Mouse (Mus musculus) left cerebral cortex, postnatal 25 days (tissue): Measurements from ENCODE around the gene Eya3. TPM values are rescaled to one million over a fixed set of nuclear protein-coding genes. Genes with fewer than 3 reads are reported as not detected.
A peak's percentile ranks its signal among the peaks of the same experiment; 100 is the strongest.

ENCODE experiments used
- DNase-seq, 2 experiments: peaks; one replicate each; pipeline ENCODE4 v3.0.0; 2022; ENCODE audit warnings: low spot score in 2 of 2, mixed read lengths in 1 of 2
- intact Hi-C: fragments of 180-260 bp; cut with DNase I; formaldehyde crosslinking; loops from one replicate; pipeline ENCODE4 v1.15.1; 2025
- total RNA-seq, 2 experiments: library from RNA; stranded (reverse); gene quantifications; 2 replicates each; pipeline ENCODE4 v1.2.3; 2021

Eya3 gene
- total RNA-seq, 2 experiments from 2014 or later, result 29.1 to 34.6 TPM

GRCm38 (mm10) chr4:132767914-132768876 lies 129.4 kb downstream of the Eya3 start, which contains the start of gene Rpa2:
Rpa2 (plus strand) TSS chr4:132768332.
- DNase-seq, result peak; percentile 99 to 100
- intact Hi-C loops, result loop anchor here (5.0 kb wide), 1 partner anchor 74 kb away; the partner anchor contains the start of gene Ppp1r8

DNA sequence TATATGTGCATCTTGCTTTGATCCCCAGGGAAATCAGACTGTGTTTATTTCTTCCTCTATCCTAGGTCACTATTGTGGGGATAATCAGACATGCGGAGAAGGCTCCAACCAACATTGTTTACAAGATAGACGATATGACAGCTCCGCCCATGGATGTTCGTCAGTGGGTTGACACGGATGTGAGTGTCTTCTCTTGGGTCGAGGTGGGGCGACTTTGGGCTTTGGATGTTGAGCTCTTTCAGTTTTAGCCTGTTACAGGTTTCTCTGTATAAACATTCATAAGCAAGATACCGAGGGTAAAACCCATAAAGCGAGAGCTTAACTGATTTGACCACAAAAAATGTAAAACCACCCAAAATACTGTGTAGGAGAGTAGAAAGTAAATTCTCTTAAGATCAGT lies 133.0 kb downstream of the Eya3 start:
- DNase-seq, result no peak
- intact Hi-C loops, result no loop called here

Other genes starting within 250 kb of the Eya3 start
- 10 to 100 TPM in 1 of 2 experiments, 1 to 10 TPM in 1; 8.3 to 11.3 TPM for gene Phactr4, start 216.5 kb upstream of the Eya3 start, total RNA-seq
- 10 to 100 TPM in 1 of 2 experiments, 1 to 10 TPM in 1; 8.5 to 10.8 TPM for gene Med18, start 175.1 kb upstream of the Eya3 start, total RNA-seq
- gene Sesn2, start 128.5 kb upstream of the Eya3 start, total RNA-seq, result 10 to 100 TPM in 1 of 2 experiments, 1 to 10 TPM in 1; 9.5 to 10.2 TPM
- 100 to 1,000 TPM; 490 to 544 TPM for gene Atpif1, start 105.3 kb upstream of the Eya3 start, total RNA-seq
- 10 to 100 TPM; 83.9 to 93.1 TPM for gene Dnajc8, start 103.4 kb upstream of the Eya3 start, total RNA-seq
- 1 to 10 TPM; 1.6 to 1.7 TPM for gene Ptafr, start 74.9 kb upstream of the Eya3 start, total RNA-seq
- 1 to 10 TPM; 3.6 to 4.0 TPM for gene Xkr8, start 93.6 kb downstream of the Eya3 start, total RNA-seq
- 1 to 10 TPM; 4.3 to 4.5 TPM for gene Smpdl3b, start 118.3 kb downstream of the Eya3 start, total RNA-seq
- 10 to 100 TPM; 13.5 to 13.8 TPM for gene Rpa2, start 129.3 kb downstream of the Eya3 start, total RNA-seq
- 1 to 10 TPM in 1 of 2 experiments, under 1 TPM in 1; 0.80 to 1.1 TPM for gene Themis2, start 157.4 kb downstream of the Eya3 start, total RNA-seq
- 10 to 100 TPM; 43.9 to 45.2 TPM for gene Ppp1r8, start 204.2 kb downstream of the Eya3 start, total RNA-seq
- 10 to 100 TPM; 98.7 to 100.0 TPM for gene Stx12, start 245.5 kb downstream of the Eya3 start, total RNA-seq